Mouse (Mus musculus) spleen, postnatal 0 days (tissue): ENCODE measurements around the gene Olfr600. TPM values are rescaled to one million over a fixed set of nuclear protein-coding genes. Genes with fewer than 3 reads are reported as not detected.

Source experiments
- polyA plus RNA-seq: library from polyadenylated mRNA; unstranded; fragments of >200 nt; fragmentation: Nextera tagmentation; extraction: Ambion mirVana; gene quantifications from 2 replicates; pipeline ENCODE4 v1.2.1, GENCODE M21; 2015

The Olfr600 gene
- not detected in 2 replicates for polyA plus RNA-seq

GRCm38 (mm10) chr7:103349569-103349968 lies at the start of gene Olfr600:
Gene Olfr600, minus strand, starts transcription at chr7:103349669.

GRCm38 (mm10) chr7:103386077-103386476 lies 36.6 kb upstream of the Olfr600 start, which contains the start of gene Olfr603:
Gene Olfr603, minus strand, starts transcription at chr7:103386177.

GRCm38 (mm10) chr7:103362555-103362954 lies 13.1 kb upstream of the Olfr600 start, which contains the start of gene Olfr601:
Gene Olfr601, minus strand, starts transcription at chr7:103362655.

GRCm38 (mm10) chr7:103335617-103336016 lies 13.9 kb downstream of the Olfr600 start, which contains the start of gene Olfr599:
Gene Olfr599, plus strand, starts transcription at chr7:103335917.

GRCm38 (mm10) chr7:103323268-103323667 lies 26.2 kb downstream of the Olfr600 start, which contains the start of gene Olfr598:
Gene Olfr598, plus strand, starts transcription at chr7:103323568.

GRCm38 (mm10) chr7:103316015-103316414 lies 33.5 kb downstream of the Olfr600 start, which contains the start of gene Olfr597:
Gene Olfr597, plus strand, starts transcription at chr7:103316315.

GRCm38 (mm10) chr7:103305348-103305747 lies 44.1 kb downstream of the Olfr600 start, which contains the start of gene Olfr596:
Gene Olfr596, plus strand, starts transcription at chr7:103305648.

Other genes starting within 250 kb of the Olfr600 start
- gene Olfr586, start 224.0 kb downstream of the Olfr600 start, polyA plus RNA-seq: not detected in 2 replicates
- gene Olfr588-ps1, start 208.8 kb downstream of the Olfr600 start, polyA plus RNA-seq: not detected in 2 replicates
- not detected in 2 replicates for gene Olfr589, start 193.3 kb downstream of the Olfr600 start, polyA plus RNA-seq
- gene Olfr591, start 171.3 kb downstream of the Olfr600 start, polyA plus RNA-seq: not detected in 2 replicates
- not detected in 2 replicates for gene Olfr592, start 164.9 kb downstream of the Olfr600 start, polyA plus RNA-seq
- gene Olfr593, start 137.8 kb downstream of the Olfr600 start, polyA plus RNA-seq: not detected in 2 replicates
- gene Olfr594, start 132.7 kb downstream of the Olfr600 start, polyA plus RNA-seq: not detected in 2 replicates
- gene Usp17ld, start 97.2 kb downstream of the Olfr600 start, polyA plus RNA-seq: not detected in 2 replicates
- not detected in 2 replicates for gene Olfr596, start 44.0 kb downstream of the Olfr600 start, polyA plus RNA-seq
- not detected in 2 replicates for gene Olfr597, start 33.4 kb downstream of the Olfr600 start, polyA plus RNA-seq
- not detected in 2 replicates for gene Olfr598, start 26.1 kb downstream of the Olfr600 start, polyA plus RNA-seq
- gene Olfr599, start 13.8 kb downstream of the Olfr600 start, polyA plus RNA-seq: not detected in 2 replicates
- not detected in 2 replicates for gene Olfr601, start 13.0 kb upstream of the Olfr600 start, polyA plus RNA-seq
- gene Olfr603, start 36.5 kb upstream of the Olfr600 start, polyA plus RNA-seq: not detected in 2 replicates
- gene Usp17lc, start 65.4 kb upstream of the Olfr600 start, polyA plus RNA-seq: not detected in 2 replicates
- gene Olfr605, start 95.8 kb upstream of the Olfr600 start, polyA plus RNA-seq: not detected in 2 replicates
- gene Olfr606, start 99.4 kb upstream of the Olfr600 start, polyA plus RNA-seq: not detected in 2 replicates
- not detected in 2 replicates for gene Olfr607, start 114.5 kb upstream of the Olfr600 start, polyA plus RNA-seq
- not detected in 2 replicates for gene Olfr608, start 120.2 kb upstream of the Olfr600 start, polyA plus RNA-seq
- not detected in 2 replicates for gene Olfr609, start 148.4 kb upstream of the Olfr600 start, polyA plus RNA-seq
- not detected in 2 replicates for gene Olfr610, start 162.5 kb upstream of the Olfr600 start, polyA plus RNA-seq
- gene Olfr611, start 171.2 kb upstream of the Olfr600 start, polyA plus RNA-seq: not detected in 2 replicates
- not detected in 2 replicates for gene Olfr612, start 193.0 kb upstream of the Olfr600 start, polyA plus RNA-seq
- gene Olfr613, start 198.4 kb upstream of the Olfr600 start, polyA plus RNA-seq: not detected in 2 replicates
- not detected in 2 replicates for gene Olfr615, start 206.4 kb upstream of the Olfr600 start, polyA plus RNA-seq
- gene Olfr616, start 219.5 kb upstream of the Olfr600 start, polyA plus RNA-seq: not detected in 2 replicates
- not detected in 2 replicates for gene Olfr617, start 223.4 kb upstream of the Olfr600 start, polyA plus RNA-seq
- not detected in 2 replicates for gene Olfr618, start 240.4 kb upstream of the Olfr600 start, polyA plus RNA-seq